Mouse (Mus musculus) lung, postnatal 25 days (tissue): ENCODE measurements at regions not wholly inside any gene's neighbourhood (a gene's known extent, or its start where the extent isn't known, plus 50 kb on each side); places are given as distances from the start of the nearest gene placed in this dataset.

Experiments used
- DNase-seq: peaks from one replicate; pipeline ENCODE4 v3.0.0; 2022; ENCODE audit warnings: low spot score

DNA sequence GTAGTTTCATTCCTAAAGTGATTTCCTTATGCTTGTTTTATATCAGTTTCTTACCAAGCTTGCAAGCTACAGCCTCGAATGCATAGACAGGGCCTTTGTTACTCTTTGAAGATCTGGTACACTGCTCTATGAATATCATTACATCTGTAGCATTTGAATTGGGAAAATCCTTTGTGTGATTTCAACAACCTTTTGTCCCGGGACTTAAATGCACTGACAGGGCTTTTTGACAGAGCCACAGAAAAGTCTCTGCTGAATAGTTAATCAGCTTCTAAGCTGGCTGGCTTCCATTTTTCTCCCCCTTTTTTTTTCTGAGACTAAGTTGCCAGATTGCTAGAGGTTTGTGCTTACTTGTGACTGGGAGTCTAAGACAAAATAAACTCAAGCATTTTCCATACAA is 80.2 kb downstream of the Ednrb start:
- DNase-seq: no peak

DNA sequence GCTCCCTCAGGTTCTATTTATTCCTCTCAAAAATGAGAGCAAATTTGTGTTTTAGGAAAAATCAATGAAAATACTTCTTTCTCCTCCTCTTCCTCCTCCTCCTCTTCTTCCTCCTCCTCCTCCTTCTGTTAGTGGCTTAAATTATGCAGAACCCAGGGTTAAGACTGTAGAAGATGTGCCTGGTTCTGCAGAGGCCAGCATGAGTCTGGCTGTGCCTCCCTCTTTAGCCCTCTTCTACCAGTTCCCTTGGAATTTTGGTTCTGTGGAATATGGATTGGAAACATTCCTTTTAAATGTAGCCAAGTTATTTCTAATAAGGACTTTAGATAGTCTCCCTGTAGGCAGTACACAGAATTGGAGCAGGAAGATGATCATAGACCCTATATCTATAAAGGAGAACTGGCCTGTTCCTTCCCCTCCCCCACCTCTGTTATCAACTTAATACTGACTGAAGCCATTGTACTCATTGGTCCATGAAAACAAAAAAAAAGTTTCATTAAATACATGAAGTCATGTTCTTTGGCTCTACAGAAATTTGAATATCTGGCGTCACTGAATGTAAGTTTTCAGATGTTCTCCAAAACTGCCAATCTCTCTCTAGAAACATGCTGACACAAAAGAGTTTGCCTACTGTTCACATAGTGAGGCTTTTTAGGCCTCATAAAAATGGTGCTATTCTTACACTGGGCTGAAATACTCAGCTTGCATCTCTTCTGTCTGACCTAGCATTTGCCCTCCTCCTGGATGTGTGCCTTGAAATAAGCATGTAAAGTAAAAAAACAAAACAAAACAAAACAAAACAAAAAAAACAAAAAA is 80.8 kb downstream of the Ednrb start:
- no peak for DNase-seq

DNA sequence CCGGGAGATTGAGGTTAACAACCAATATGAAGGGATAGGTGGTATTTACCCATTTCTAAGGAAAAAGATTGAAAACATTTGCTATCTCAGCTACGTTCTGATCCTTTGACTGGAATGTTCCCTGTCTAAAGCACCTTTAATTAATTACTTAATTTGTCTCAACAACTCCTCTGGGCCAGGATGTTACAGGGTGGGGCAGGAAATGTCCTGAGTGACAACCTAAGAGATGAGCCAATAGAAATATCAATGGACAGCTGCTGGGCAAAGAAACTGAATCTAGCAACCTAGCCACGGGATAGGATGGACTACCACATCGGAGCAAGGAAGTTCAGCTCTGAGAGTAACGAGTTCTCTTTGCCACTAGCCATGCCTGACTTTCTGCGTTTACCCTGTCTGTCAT is 84.8 kb downstream of the Ednrb start:
- DNase-seq: peak; percentile 16
